Mouse (Mus musculus) thymus, postnatal 14 days (tissue): ENCODE results near the gene Oxct1.

Experiments
- DNase-seq: peaks from one replicate; pipeline ENCODE4 v3.0.0; 2021

The Oxct1 gene

GRCm38 (mm10) chr15:4033168-4034004 lies 7.2 kb downstream of the Oxct1 start:
- DNase-seq = no peak

- DNase-seq = no peak
Measured at GRCm38 (mm10) chr15:4042423-4042822, 16.2 kb downstream of the Oxct1 start.

- DNase-seq = peak; percentile 65
Measured at GRCm38 (mm10) chr15:4043032-4043471, 16.9 kb downstream of the Oxct1 start.

GRCm38 (mm10) chr15:4056627-4057026 lies 30.4 kb downstream of the Oxct1 start:
- DNase-seq = peak; percentile 22

GRCm38 (mm10) chr15:4063574-4063973 lies 37.4 kb downstream of the Oxct1 start:
- no peak for DNase-seq

GRCm38 (mm10) chr15:4064013-4064412 lies 37.8 kb downstream of the Oxct1 start:
- DNase-seq = no peak

GRCm38 (mm10) chr15:4064694-4065093 lies 38.5 kb downstream of the Oxct1 start:
- no peak for DNase-seq

- DNase-seq = no peak
Measured at GRCm38 (mm10) chr15:4067273-4067990, 41.2 kb downstream of the Oxct1 start.

- no peak for DNase-seq
Measured at GRCm38 (mm10) chr15:4077978-4078377, 51.8 kb downstream of the Oxct1 start.

- DNase-seq = no peak
Measured at GRCm38 (mm10) chr15:4078785-4079184, 52.6 kb downstream of the Oxct1 start.

- no peak for DNase-seq
Measured at GRCm38 (mm10) chr15:4079425-4080189, 53.4 kb downstream of the Oxct1 start.

GRCm38 (mm10) chr15:4085600-4086384 lies 59.6 kb downstream of the Oxct1 start:
- DNase-seq = peak; percentile 51

GRCm38 (mm10) chr15:4087446-4087845 lies 61.3 kb downstream of the Oxct1 start:
- DNase-seq = no peak

GRCm38 (mm10) chr15:4087914-4088313 lies 61.7 kb downstream of the Oxct1 start:
- DNase-seq = no peak

- no peak for DNase-seq
Measured at GRCm38 (mm10) chr15:4090601-4091000, 64.4 kb downstream of the Oxct1 start.

- DNase-seq = no peak
Measured at GRCm38 (mm10) chr15:4092586-4092985, 66.4 kb downstream of the Oxct1 start.

- no peak for DNase-seq
Measured at GRCm38 (mm10) chr15:4100341-4100921, 74.2 kb downstream of the Oxct1 start.

GRCm38 (mm10) chr15:4101025-4101424 lies 74.8 kb downstream of the Oxct1 start:
- DNase-seq = no peak

GRCm38 (mm10) chr15:4104319-4104718 lies 78.1 kb downstream of the Oxct1 start:
- DNase-seq = no peak

- DNase-seq = no peak
Measured at GRCm38 (mm10) chr15:4105498-4105897, 79.3 kb downstream of the Oxct1 start.

GRCm38 (mm10) chr15:4119962-4120361 lies 93.8 kb downstream of the Oxct1 start:
- no peak for DNase-seq

GRCm38 (mm10) chr15:4124648-4125047 lies 98.5 kb downstream of the Oxct1 start:
- DNase-seq = peak; percentile 16
